Mouse (Mus musculus) telencephalon, adult 2 months (tissue): ENCODE measurements at regions not wholly inside any gene's neighbourhood (a gene's known extent, or its start where the extent isn't known, plus 50 kb on each side); places are given as distances from the start of the nearest gene placed in this dataset.
A peak's percentile ranks its signal among the peaks of the same experiment; 100 is the strongest.

Experiments used
- DNase-seq: peaks from one replicate; pipeline ENCODE4 v3.0.0-alpha.2; 2011; ENCODE audit warnings: low read depth, low spot score

DNA sequence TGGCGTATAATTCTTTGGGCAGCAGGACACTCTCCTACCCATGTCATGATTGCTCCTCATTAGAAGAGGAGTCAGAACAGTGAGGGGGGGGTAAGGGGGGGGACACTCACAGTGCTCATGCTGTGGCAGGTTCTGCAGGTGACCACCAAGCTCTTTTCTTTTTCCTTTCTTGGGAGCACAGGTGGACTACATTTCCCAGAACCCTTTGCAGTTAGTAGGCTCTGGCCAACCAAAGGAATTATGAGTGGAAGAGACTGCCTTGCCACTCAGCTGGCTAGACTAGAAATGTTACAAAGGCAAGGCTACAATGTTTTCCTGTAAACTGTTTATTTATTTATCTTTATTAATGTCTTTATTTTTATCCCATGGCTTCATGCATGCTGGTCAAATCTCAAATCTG is 53.6 kb upstream of the Ifnlr1 start:
- no peak for DNase-seq

DNA sequence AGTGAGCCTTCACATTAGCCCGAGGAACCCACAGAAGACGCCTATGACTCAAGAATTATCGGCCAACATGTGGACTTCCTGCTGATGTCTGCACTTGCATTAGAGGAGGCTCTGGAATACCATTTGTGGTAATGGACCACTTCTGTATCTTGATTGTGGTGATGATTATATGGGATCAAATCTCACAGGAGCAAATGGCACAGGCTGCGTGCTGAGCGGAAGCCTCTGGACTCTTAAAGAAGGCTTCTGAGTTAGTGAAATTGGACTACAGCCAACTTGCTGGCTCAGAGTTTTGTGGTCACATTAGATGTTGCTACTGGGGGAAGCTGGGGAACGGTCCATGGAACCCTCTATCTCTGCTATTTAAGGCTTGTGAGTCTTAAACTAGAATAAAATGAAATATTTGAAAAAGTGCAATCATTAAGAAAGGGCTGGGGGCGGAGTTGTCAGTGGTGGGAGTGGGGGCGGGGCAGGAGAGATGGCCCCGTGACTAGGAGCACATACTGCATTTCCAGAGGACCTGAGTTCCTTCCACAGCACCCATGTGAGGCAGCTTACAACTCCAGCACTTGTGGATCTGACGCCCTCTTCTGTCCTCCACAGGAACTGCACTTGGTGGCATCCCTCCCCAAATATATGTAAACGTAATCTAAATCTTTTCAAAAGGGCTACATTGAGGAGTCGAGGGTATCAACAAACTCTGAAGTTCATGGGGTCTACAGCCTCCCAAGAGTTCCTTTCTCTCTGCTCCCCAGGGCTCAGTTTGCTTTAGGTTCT is 56.1 kb upstream of the Ifnlr1 start:
- DNase-seq: no peak

GRCm38 (mm10) chr4:135626461-135626860 is 53.0 kb upstream of the Grhl3 start:
- DNase-seq: no peak

DNA sequence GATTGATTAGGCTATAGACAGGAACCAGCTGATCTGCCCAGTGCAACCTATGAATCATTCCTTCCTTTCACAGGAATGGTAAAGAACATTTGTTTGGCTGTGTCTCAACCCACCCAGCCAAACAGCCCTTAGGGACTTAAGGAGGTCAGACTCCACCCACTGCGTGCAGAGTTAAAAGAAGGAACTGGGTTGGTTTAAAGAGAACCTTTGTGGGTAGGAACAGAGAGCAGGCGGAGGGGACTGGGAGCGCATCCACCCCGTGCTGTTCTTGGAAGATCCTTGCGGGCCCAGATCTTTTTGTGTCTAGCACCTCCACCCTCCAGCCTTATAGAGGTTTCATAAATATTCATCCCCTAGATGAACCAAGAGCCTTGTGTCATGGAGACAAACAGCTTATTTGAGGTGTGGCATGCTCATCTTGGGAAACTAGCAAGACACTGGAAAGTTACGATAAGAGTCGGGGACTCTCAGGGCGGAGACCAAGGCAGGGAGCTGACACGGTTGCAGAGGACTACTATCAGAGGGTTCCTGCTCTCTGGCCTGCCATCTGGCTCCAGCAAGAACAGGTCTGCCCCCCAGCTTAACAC is 49.8 kb upstream of the Grhl3 start:
- peak; percentile 19 for DNase-seq
